Mouse (Mus musculus): ENCODE measurements around the gene Mrpl43.

DNA sequence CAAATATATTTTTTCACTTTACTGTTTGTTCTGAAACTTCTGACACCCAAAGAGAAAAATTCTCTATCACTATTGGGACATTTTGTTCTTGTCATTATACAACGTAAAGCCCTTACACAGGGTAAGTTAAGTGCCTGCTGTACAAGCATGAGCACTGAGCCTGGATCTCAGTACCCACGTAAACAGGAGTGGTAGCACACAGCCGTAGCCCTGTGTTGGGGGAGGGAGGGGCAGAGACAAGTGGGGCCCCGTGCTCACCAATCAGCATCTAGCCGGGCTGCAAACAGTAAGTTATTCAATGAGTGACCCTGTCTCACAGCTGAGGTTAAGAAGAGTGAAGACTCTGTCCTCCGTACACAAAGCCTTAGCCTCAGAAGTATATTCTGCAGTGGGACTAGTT, 29.6 kb downstream of the Mrpl43 start:
- TF ChIP-seq CTCF (conservative IDR thresholded peaks at IDR 0.05 in 1 of 2, IDR thresholded peaks at IDR 0.05 in 1 of 2; ENCODE audit: low read depth in 2 of 2, low read length in 2 of 2) (no peak), POLR2A (IDR thresholded peaks at IDR 0.05; ENCODE audit: low read depth, low read length) (no peak), POLR2AphosphoS2 (IDR thresholded peaks at IDR 0.05; ENCODE audit: low read depth, low read length) (no peak), NRF1 (IDR thresholded peaks at IDR 0.05; ENCODE audit: low read depth, low read length) (no peak), EP300 (IDR thresholded peaks at IDR 0.05; ENCODE audit: low read length) (no peak), MAFK (IDR thresholded peaks at IDR 0.05; ENCODE audit: insufficient replicate concordance, low read length) (no peak), USF1 (IDR thresholded peaks at IDR 0.05; ENCODE audit: low read depth, low read length) (no peak)

All from CH12.LX (cell line).